ENCODE assay signal across 8 mouse cellular contexts in the genomic region with DNA sequence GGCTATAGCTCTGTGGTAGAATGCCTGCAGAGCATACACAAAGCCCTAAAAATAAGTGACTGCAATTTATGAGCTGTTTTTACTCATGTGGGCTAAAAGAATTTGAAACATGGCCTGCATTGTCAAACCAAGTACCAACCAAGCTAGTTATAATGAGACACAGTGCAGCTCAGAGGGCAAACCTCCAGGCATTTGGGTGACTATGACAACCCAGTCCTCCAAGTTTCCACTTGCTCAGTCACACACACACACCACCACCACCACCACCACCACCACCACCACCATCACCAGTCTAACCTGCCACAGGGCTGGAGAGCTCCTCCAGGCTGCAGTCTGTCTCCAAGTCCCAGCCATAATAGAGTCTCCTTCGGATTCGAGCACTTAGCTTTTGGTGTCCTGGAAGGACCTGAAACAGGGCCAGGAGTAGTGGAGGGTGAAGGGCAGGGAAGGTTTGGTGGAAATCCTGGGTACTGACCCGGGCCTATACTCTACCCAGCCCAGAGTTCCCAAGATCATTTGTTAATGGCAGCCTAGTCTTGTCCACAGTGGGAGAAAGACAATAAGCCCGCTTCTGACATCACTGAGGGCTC. TPM values are rescaled to one million over a fixed set of nuclear protein-coding genes. Genes with fewer than 3 reads are reported as not detected.
DNase-seq lines count a peak whose midpoint lies in the region; ATAC-seq lines count a peak whose summit lies in the region.

No protein-coding gene starts in this region.

- no peak for DNase-seq in lung, adult 18-20 months
- DNase-seq in embryonic facial prominence, embryonic 14.5 days (ENCODE audit: low spot score): no peak
- DNase-seq in kidney, adult 8-10 months: peak; percentile 38 to 50
- no peak for DNase-seq in midbrain, embryonic 10.5 days (ENCODE audit: low spot score)
- DNase-seq in embryo, embryonic 9.5 days (ENCODE audit: extremely low spot score): no peak
- no peak for DNase-seq in left cerebral cortex, adult 11 months (ENCODE audit: low spot score)
- DNase-seq in urinary bladder, postnatal 36 days (ENCODE audit: low spot score in 2 of 2): no peak

- H3K9me3 ChIP-seq in lung, embryonic 15.5 days: no peaks in the 10 kb centered on the region
- no peaks in the 10 kb centered on the region for H3K9me3 ChIP-seq in embryonic facial prominence, embryonic 14.5 days (ENCODE audit: control insufficient read depth, low read length)
- H3K9me3 ChIP-seq in midbrain, embryonic 10.5 days (replicated peaks): no peaks in the 10 kb centered on the region

- peak overlapping the region; percentile 89 for H3K4me2 ChIP-seq in lung, embryonic 15.5 days
- H3K4me2 ChIP-seq in embryonic facial prominence, embryonic 14.5 days (ENCODE audit: low read depth, low read length): peak overlapping the region; percentile 96

- WGBS in lung, embryonic 15.5 days: 57% methylated on average over 4 of the region's 4 CpGs
- WGBS in embryonic facial prominence, embryonic 14.5 days: 57% methylated on average over 4 of the region's 4 CpGs
- 76% methylated on average over 4 of the region's 4 CpGs for WGBS in midbrain, embryonic 10.5 days

- peak overlapping the region; percentile 90 for H3K9ac ChIP-seq in lung, embryonic 15.5 days
- peak overlapping the region; percentile 93 for H3K9ac ChIP-seq in embryonic facial prominence, embryonic 14.5 days (ENCODE audit: low read depth, low read length)

- no peak for ATAC-seq in lung, embryonic 15.5 days (ENCODE audit: borderline replicate concordance, extremely low read depth, low FRiP score, low TSS enrichment)
- no peak for ATAC-seq in embryonic facial prominence, embryonic 14.5 days (ENCODE audit: low read depth)

- peaks cover 53% of the 10 kb centered on the region for H3K36me3 ChIP-seq in lung, embryonic 15.5 days
- peaks cover 61% of the 10 kb centered on the region for H3K36me3 ChIP-seq in embryonic facial prominence, embryonic 14.5 days (ENCODE audit: control insufficient read depth, insufficient read depth, low read length)
- H3K36me3 ChIP-seq in midbrain, embryonic 10.5 days: peaks cover 59% of the 10 kb centered on the region

- peak overlapping the region; percentile 94 for H3K27ac ChIP-seq in lung, embryonic 15.5 days
- peak overlapping the region; percentile 92; the same call in 1 of the 2 replicates for H3K27ac ChIP-seq in embryonic facial prominence, embryonic 14.5 days (replicated peaks; ENCODE audit: low read depth, low read length)
- peak overlapping the region; percentile 97; the same call in 1 of the 2 replicates for H3K27ac ChIP-seq in midbrain, embryonic 10.5 days (replicated peaks)

- no peaks in the 10 kb centered on the region for H3K27me3 ChIP-seq in lung, embryonic 15.5 days
- no peaks in the 10 kb centered on the region for H3K27me3 ChIP-seq in embryonic facial prominence, embryonic 14.5 days (replicated peaks; ENCODE audit: control insufficient read depth, insufficient read depth, low read length)
- H3K27me3 ChIP-seq in midbrain, embryonic 10.5 days (ENCODE audit: low read depth, poor library complexity, severe bottlenecking): no peaks in the 10 kb centered on the region

- H3K4me3 ChIP-seq in lung, embryonic 15.5 days: peak overlapping the region; percentile 67
- peak overlapping the region; percentile 93 for H3K4me3 ChIP-seq in embryonic facial prominence, embryonic 14.5 days (ENCODE audit: low read depth, low read length)
- peak overlapping the region; percentile 86 for H3K4me3 ChIP-seq in midbrain, embryonic 10.5 days

- peaks cover 28% of the 10 kb centered on the region for H3K4me1 ChIP-seq in lung, embryonic 15.5 days
- H3K4me1 ChIP-seq in embryonic facial prominence, embryonic 14.5 days (ENCODE audit: control insufficient read depth, insufficient read depth, low read length): peaks cover 16% of the 10 kb centered on the region
- H3K4me1 ChIP-seq in midbrain, embryonic 10.5 days: peaks cover 46% of the 10 kb centered on the region

RNA-seq across cellular contexts. Expression of gene Cnppd1, which starts 1.8 kb away (rescaled TPM):
- polyA plus RNA-seq in lung, embryonic 15.5 days (2015; fragmentation: Nextera tagmentation; extraction: Ambion mirVana): 36.5 and 41.6 TPM in 2 replicates
- 35.9 and 41.4 TPM in 2 replicates for polyA plus RNA-seq in embryonic facial prominence, embryonic 14.5 days (2014; fragmentation: Nextera tagmentation; extraction: Ambion mirVana)
- 51.7 and 60.4 TPM in 2 replicates for polyA plus RNA-seq in midbrain, embryonic 10.5 days (2016; fragmentation: Nextera tagmentation; extraction: Ambion mirVana)

RNA-seq across cellular contexts. Expression of gene Retreg2, which starts 1.9 kb away (rescaled TPM):
- polyA plus RNA-seq in lung, embryonic 15.5 days (2015; fragmentation: Nextera tagmentation; extraction: Ambion mirVana): 48.6 and 49.8 TPM in 2 replicates
- polyA plus RNA-seq in embryonic facial prominence, embryonic 14.5 days (2014; fragmentation: Nextera tagmentation; extraction: Ambion mirVana): 49.3 and 51.4 TPM in 2 replicates
- 44.1 and 55.4 TPM in 2 replicates for polyA plus RNA-seq in midbrain, embryonic 10.5 days (2016; fragmentation: Nextera tagmentation; extraction: Ambion mirVana)

RNA-seq across cellular contexts. Expression of gene Slc23a3, which starts 7.0 kb away (rescaled TPM):
- 0.33 and 0.41 TPM in 2 replicates for polyA plus RNA-seq in lung, embryonic 15.5 days (2015; fragmentation: Nextera tagmentation; extraction: Ambion mirVana)
- 0.08 and 0.13 TPM in 2 replicates for polyA plus RNA-seq in embryonic facial prominence, embryonic 14.5 days (2014; fragmentation: Nextera tagmentation; extraction: Ambion mirVana)
- polyA plus RNA-seq in midbrain, embryonic 10.5 days (2016; fragmentation: Nextera tagmentation; extraction: Ambion mirVana): 0.11 TPM in 1 of 2 replicates, not detected in the other

RNA-seq across cellular contexts. Expression of gene Nhej1, which starts 15.7 kb away (rescaled TPM):
- 9.1 and 10.4 TPM in 2 replicates for polyA plus RNA-seq in lung, embryonic 15.5 days (2015; fragmentation: Nextera tagmentation; extraction: Ambion mirVana)
- polyA plus RNA-seq in embryonic facial prominence, embryonic 14.5 days (2014; fragmentation: Nextera tagmentation; extraction: Ambion mirVana): 10.3 and 11.5 TPM in 2 replicates
- polyA plus RNA-seq in midbrain, embryonic 10.5 days (2016; fragmentation: Nextera tagmentation; extraction: Ambion mirVana): 15.2 and 16.0 TPM in 2 replicates

RNA-seq across cellular contexts. Expression of gene Zfand2b, which starts 27.8 kb away (rescaled TPM):
- polyA plus RNA-seq in lung, embryonic 15.5 days (2015; fragmentation: Nextera tagmentation; extraction: Ambion mirVana): 38.1 and 39.9 TPM in 2 replicates
- 37.0 and 37.6 TPM in 2 replicates for polyA plus RNA-seq in embryonic facial prominence, embryonic 14.5 days (2014; fragmentation: Nextera tagmentation; extraction: Ambion mirVana)
- 30.6 and 34.1 TPM in 2 replicates for polyA plus RNA-seq in midbrain, embryonic 10.5 days (2016; fragmentation: Nextera tagmentation; extraction: Ambion mirVana)

Comparison
In these comparisons a context has a peak if more than half of its experiments do, and no peak if none do; other contexts are left out.
1. DNase-seq: peak in kidney, adult 8-10 months (2 of 2); none in lung, adult 18-20 months (0 of 2), embryonic facial prominence, embryonic 14.5 days (single experiment), midbrain, embryonic 10.5 days (single experiment), embryo, embryonic 9.5 days (single experiment), left cerebral cortex, adult 11 months (single experiment) and urinary bladder, postnatal 36 days (0 of 2).
2. Peak in every context shown above with its lines, with median percentiles within 50 percentile points of each other: H3K27ac ChIP-seq and H3K4me3 ChIP-seq.